Mouse (Mus musculus): ENCODE results near the gene Gramd4. TPM values are rescaled to one million over a fixed set of nuclear protein-coding genes. Genes with fewer than 3 reads are reported as not detected.

Gramd4 gene
- total and polyA plus RNA-seq, 3 experiments, result 0.17 to 0.66 (median 0.56) TPM

DNA sequence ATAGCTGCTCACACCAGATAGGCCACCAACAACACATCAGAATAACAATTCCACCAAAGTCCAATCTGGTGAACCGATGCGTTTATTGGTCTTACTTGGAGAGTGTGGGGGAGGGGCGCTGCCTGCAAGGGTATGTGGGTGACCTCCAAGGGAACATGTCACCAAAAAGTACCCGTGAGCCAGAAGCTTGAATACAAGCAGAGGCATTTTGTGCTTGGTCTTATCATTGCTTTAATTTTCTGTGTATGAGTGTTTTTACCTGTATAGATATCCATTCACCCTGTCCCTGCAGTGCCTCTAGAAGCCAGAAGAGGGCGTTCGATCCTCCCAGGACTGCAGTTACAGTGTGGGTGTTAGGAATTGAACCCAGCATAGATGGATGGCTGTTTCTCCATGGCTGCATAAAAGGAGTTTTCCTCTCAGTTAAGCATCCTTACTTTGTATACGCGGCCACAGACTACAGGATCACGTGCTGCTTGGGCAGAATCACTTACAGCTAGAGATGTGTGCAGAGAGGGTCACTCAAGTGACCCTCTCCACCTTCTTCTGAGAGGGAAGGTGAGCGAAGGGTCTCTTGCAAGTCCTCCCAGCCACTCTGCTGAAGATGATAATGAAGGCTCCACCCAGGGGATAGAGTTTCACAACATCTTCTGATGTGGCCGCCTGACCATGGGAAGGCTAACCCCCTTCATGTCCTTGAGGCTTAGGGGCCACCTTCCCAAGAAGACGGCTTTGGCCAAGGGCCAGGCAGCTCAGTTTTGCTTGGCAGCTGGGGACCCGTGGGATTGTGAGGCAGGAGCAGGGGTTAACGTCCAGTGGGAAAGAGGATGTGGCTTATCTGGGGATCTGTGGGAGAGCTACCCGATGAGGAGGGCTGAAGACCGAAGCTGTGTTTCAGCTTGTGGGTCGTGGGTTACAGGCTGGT, 28.1 kb downstream of the Gramd4 start:
- Histone ChIP-seq H3K4me2 (ENCODE audit: insufficient read depth, low read depth, poor library complexity, severe bottlenecking) (no peak overlapping the region), H3K79me2 (replicated peaks; ENCODE audit: control insufficient read depth, extremely low read depth, insufficient read depth, poor library complexity, severe bottlenecking) (no peaks in the 10 kb centered on the region), H3K27ac (ENCODE audit: insufficient read depth, low read depth) (no peak overlapping the region), H3K4me1 (ENCODE audit: control insufficient read depth in 1 of 2, insufficient read depth in 2 of 2) (peaks cover 5 to 18% of the 10 kb centered on the region in 2 experiments; a peak in 3 of 4 replicates), H3K9ac (ENCODE audit: insufficient read depth, low read depth) (no peak overlapping the region), H3K27me3 (replicated peaks) (peaks cover 57% of the 10 kb centered on the region), H3K36me3 (replicated peaks in 1 of 2; ENCODE audit: control insufficient read depth in 1 of 2, insufficient read depth in 1 of 2, low read length in 1 of 2) (no peaks in the 10 kb centered on the region), H3K9me3 (replicated peaks; ENCODE audit: low read length) (no peaks in the 10 kb centered on the region), H3K4me3 (replicated peaks in 1 of 3; ENCODE audit: low read depth in 2 of 3, low read length in 2 of 3, poor library complexity in 1 of 3) (no peak overlapping the region)
- dilution Hi-C loops (cut with MboI; ENCODE audit: extremely low pct_ligation_motif_present, extremely low pct_unique_long_range_greater_than_20kb, low sequenced_read_pairs), result no loop called here
- in situ Hi-C loops (cut with MboI; ENCODE audit: low pct_ligation_motif_present, low pct_unique_long_range_greater_than_20kb, low sequenced_read_pairs), result no loop called here
- peak; percentile 23 for DNase-seq (ENCODE audit: extremely low read depth)
- TF ChIP-seq KAT2A (IDR thresholded peaks at IDR 0.05; ENCODE audit: insufficient replicate concordance, low read length) (no peak), UBTF (IDR thresholded peaks at IDR 0.05; ENCODE audit: low read depth, low read length) (no peak), RAD21 (IDR thresholded peaks at IDR 0.05; ENCODE audit: low read depth, low read length) (peak; percentile 34), SMC3 (IDR thresholded peaks at IDR 0.05; ENCODE audit: low read depth, low read length) (peak; percentile 65), TBP (conservative IDR thresholded peaks at IDR 0.05; ENCODE audit: low read depth, low read length) (no peak), CHD1 (IDR thresholded peaks at IDR 0.05; ENCODE audit: low read depth, low read length) (no peak), HCFC1 (IDR thresholded peaks at IDR 0.05; ENCODE audit: low read depth, low read length) (no peak), GABPA (IDR thresholded peaks at IDR 0.05; ENCODE audit: insufficient replicate concordance, low read depth, low read length) (no peak), SIN3A (IDR thresholded peaks at IDR 0.05; ENCODE audit: low read length) (no peak), CTCF (conservative IDR thresholded peaks at IDR 0.05 in 1 of 2, IDR thresholded peaks at IDR 0.05 in 1 of 2; ENCODE audit: low read depth in 2 of 2, low read length in 2 of 2) (peak; percentile 65 to 73), EP300 (IDR thresholded peaks at IDR 0.05; ENCODE audit: low read length) (no peak), ZMIZ1 (IDR thresholded peaks at IDR 0.05; ENCODE audit: low read depth, low read length) (no peak)

- Histone ChIP-seq H3K4me1 (ENCODE audit: control insufficient read depth in 1 of 2, insufficient read depth in 2 of 2) (peaks cover 5 to 25% of the 10 kb centered on the region in 2 experiments; a peak in 3 of 4 replicates), H3K36me3 (replicated peaks in 1 of 2; ENCODE audit: control insufficient read depth in 1 of 2, insufficient read depth in 1 of 2, low read length in 1 of 2) (no peaks in the 10 kb centered on the region), H3K9me3 (replicated peaks; ENCODE audit: low read length) (no peaks in the 10 kb centered on the region), H3K9ac (ENCODE audit: insufficient read depth, low read depth) (no peak overlapping the region), H3K4me2 (ENCODE audit: insufficient read depth, low read depth, poor library complexity, severe bottlenecking) (no peak overlapping the region), H3K79me2 (replicated peaks; ENCODE audit: control insufficient read depth, extremely low read depth, insufficient read depth, poor library complexity, severe bottlenecking) (no peaks in the 10 kb centered on the region), H3K4me3 (replicated peaks in 1 of 3; ENCODE audit: low read depth in 2 of 3, low read length in 2 of 3, poor library complexity in 1 of 3) (no peak overlapping the region), H3K27ac (ENCODE audit: insufficient read depth, low read depth) (no peak overlapping the region), H3K27me3 (replicated peaks) (peaks cover 59% of the 10 kb centered on the region)
- no peak for TF ChIP-seq SMC3 (IDR thresholded peaks at IDR 0.05; ENCODE audit: low read depth, low read length)
- no peak for TF ChIP-seq UBTF (IDR thresholded peaks at IDR 0.05; ENCODE audit: low read depth, low read length)
- TF ChIP-seq JUND (conservative IDR thresholded peaks at IDR 0.05; ENCODE audit: low read depth, low read length), result no peak
- no peak for TF ChIP-seq MXI1 (IDR thresholded peaks at IDR 0.05; ENCODE audit: low read depth, low read length)
- no peak for TF ChIP-seq IRF4 (IDR thresholded peaks at IDR 0.05; ENCODE audit: low read depth, low read length)
- no peak for TF ChIP-seq CHD2 (IDR thresholded peaks at IDR 0.05; ENCODE audit: low read length)
- no peak for TF ChIP-seq KAT2A (IDR thresholded peaks at IDR 0.05; ENCODE audit: insufficient replicate concordance, low read length)
- no peak for TF ChIP-seq ZMIZ1 (IDR thresholded peaks at IDR 0.05; ENCODE audit: low read depth, low read length)
- TF ChIP-seq NRF1 (IDR thresholded peaks at IDR 0.05; ENCODE audit: low read depth, low read length), result no peak
- TF ChIP-seq RCOR1 (conservative IDR thresholded peaks at IDR 0.05; ENCODE audit: low read depth, low read length), result no peak
- TF ChIP-seq NELFE (IDR thresholded peaks at IDR 0.05; ENCODE audit: low read depth, low read length), result no peak
- TF ChIP-seq MEF2A (IDR thresholded peaks at IDR 0.05; ENCODE audit: borderline replicate concordance, low read depth, low read length), result no peak
- no peak for TF ChIP-seq USF1 (IDR thresholded peaks at IDR 0.05; ENCODE audit: low read depth, low read length)
- TF ChIP-seq RAD21 (IDR thresholded peaks at IDR 0.05; ENCODE audit: low read depth, low read length), result no peak
- TF ChIP-seq CHD1 (IDR thresholded peaks at IDR 0.05; ENCODE audit: low read depth, low read length), result no peak
- no peak for TF ChIP-seq BHLHE40 (IDR thresholded peaks at IDR 0.05; ENCODE audit: low read depth, low read length)
- in situ Hi-C loops (cut with MboI; ENCODE audit: low pct_ligation_motif_present, low pct_unique_long_range_greater_than_20kb, low sequenced_read_pairs) (no loop called here), dilution Hi-C loops (cut with MboI; ENCODE audit: extremely low pct_ligation_motif_present, extremely low pct_unique_long_range_greater_than_20kb, low sequenced_read_pairs) (no loop called here)
- no peak for DNase-seq (ENCODE audit: extremely low read depth)
Observed at GRCm38 (mm10) chr15:86086291-86086706, 28.8 kb downstream of the Gramd4 start.
